Mouse (Mus musculus): ENCODE measurements around the gene 2300003K06Rik.
"Not testable (repeated sequence)": the region's sequence is repeated elsewhere in the genome, so short reads cannot be mapped to it uniquely, and the experiment has no call there.

DNA sequence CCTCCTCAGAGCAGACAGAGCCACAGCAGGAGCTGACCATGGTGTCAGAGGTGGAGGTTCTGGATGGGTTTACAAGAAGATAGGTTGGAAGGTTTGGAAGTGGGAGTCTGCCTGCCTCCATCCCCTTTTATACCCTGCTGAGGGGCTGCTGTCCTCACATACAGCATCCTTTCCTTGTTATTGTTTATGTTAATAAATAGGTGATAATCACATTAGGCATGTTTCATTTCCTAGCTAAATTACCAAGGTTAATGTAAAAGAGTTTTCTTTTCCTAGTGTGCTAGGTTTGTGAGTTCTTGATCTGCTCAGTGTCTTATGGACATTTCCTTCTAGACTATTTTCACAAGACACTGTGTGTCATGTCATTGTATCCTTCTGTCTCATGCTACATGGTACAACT, 28.1 kb downstream of the 2300003K06Rik start, which contains the start of gene Krtap4-13:
- TF ChIP-seq CTCF (IDR thresholded peaks at IDR 0.05; ENCODE audit: borderline replicate concordance, insufficient read depth, low read depth, low read length); POLR2A (IDR thresholded peaks at IDR 0.05; ENCODE audit: borderline replicate concordance, insufficient read depth, low read length): not testable (repeated sequence)
